Comparison of ENCODE assay signal across 8 mouse cellular contexts in genomic region chr2:32654743-32655393, GRCm38 (mm10). TPM values are rescaled to one million over a fixed set of nuclear protein-coding genes. Genes with fewer than 3 reads are reported as not detected.
DNase-seq lines count a peak whose midpoint lies in the region; ATAC-seq and TF ChIP-seq lines count a peak whose summit lies in the region.

No protein-coding gene starts in this region.

- H3K4me1 ChIP-seq in embryonic facial prominence, embryonic 13.5 days: peaks cover 27% of the 10 kb centered on the region
- H3K4me1 ChIP-seq in kidney, postnatal 0 days (replicated peaks; ENCODE audit: insufficient read depth, low read length): peaks cover 30% of the 10 kb centered on the region

- no peak for TF ChIP-seq CTCF in kidney, postnatal 0 days (IDR thresholded peaks at IDR 0.05; ENCODE audit: low read depth)

- no peak for ATAC-seq in embryonic facial prominence, embryonic 13.5 days (ENCODE audit: insufficient number of reproducible peaks, insufficient read depth, low FRiP score, low TSS enrichment, low read depth)
- ATAC-seq in kidney, postnatal 0 days (replicated peaks; ENCODE audit: low FRiP score, low read depth): no peak

- H3K36me3 ChIP-seq in embryonic facial prominence, embryonic 13.5 days: peaks cover 4% of the 10 kb centered on the region; the same call in 1 of the 2 replicates
- H3K36me3 ChIP-seq in kidney, postnatal 0 days (ENCODE audit: insufficient read depth, low read length): no peaks in the 10 kb centered on the region

- peak; percentile 48 to 65 for DNase-seq in adrenal gland, adult (ENCODE audit: inconsistent age in 2 of 2, low spot score in 1 of 2)
- no peak for DNase-seq in adrenal gland, postnatal 25 days
- DNase-seq in kidney, postnatal 0 days (ENCODE audit: low spot score): no peak
- DNase-seq in lung, postnatal 10 days: peak; percentile 62
- no peak for DNase-seq in layer of hippocampus, adult 11-12 months (ENCODE audit: low spot score)
- DNase-seq in thymus, postnatal 4 days: no peak
- DNase-seq in gastrocnemius, postnatal 4 days (ENCODE audit: low spot score in 2 of 2): no peak

- H3K27me3 ChIP-seq in embryonic facial prominence, embryonic 13.5 days: no peaks in the 10 kb centered on the region
- no peaks in the 10 kb centered on the region for H3K27me3 ChIP-seq in kidney, postnatal 0 days (ENCODE audit: insufficient read depth, low read length)

- WGBS in embryonic facial prominence, embryonic 13.5 days: 56% methylated on average over 14 of the region's 14 CpGs
- 44% methylated on average over 14 of the region's 14 CpGs for WGBS in kidney, postnatal 0 days

- H3K27ac ChIP-seq in embryonic facial prominence, embryonic 13.5 days: peak overlapping the region; percentile 70
- H3K27ac ChIP-seq in kidney, postnatal 0 days: peak overlapping the region; percentile 91

- H3K9me3 ChIP-seq in embryonic facial prominence, embryonic 13.5 days: no peaks in the 10 kb centered on the region
- H3K9me3 ChIP-seq in kidney, postnatal 0 days (replicated peaks; ENCODE audit: low read length): no peaks in the 10 kb centered on the region

- no peak overlapping the region for H3K4me3 ChIP-seq in embryonic facial prominence, embryonic 13.5 days
- no peak overlapping the region for H3K4me3 ChIP-seq in kidney, postnatal 0 days (replicated peaks; ENCODE audit: low read depth, low read length)

- H3K4me2 ChIP-seq in embryonic facial prominence, embryonic 13.5 days: no peak overlapping the region
- peak overlapping the region; percentile 18; the same call in 1 of the 2 replicates for H3K4me2 ChIP-seq in kidney, postnatal 0 days (ENCODE audit: low read length)

- no peak overlapping the region for H3K9ac ChIP-seq in embryonic facial prominence, embryonic 13.5 days
- H3K9ac ChIP-seq in kidney, postnatal 0 days (ENCODE audit: low read depth, low read length): peak overlapping the region; percentile 40; the same call in 1 of the 2 replicates

RNA-seq across cellular contexts. Expression of gene Eng, which starts 8.5 kb away (rescaled TPM):
- 105 and 106 TPM in 2 replicates for total RNA-seq in adrenal gland, postnatal 25 days (2021)
- 49.1 and 50.2 TPM in 2 replicates for polyA plus RNA-seq in embryonic facial prominence, embryonic 13.5 days (2015; fragmentation: Nextera tagmentation; extraction: Ambion mirVana)
- 71.6 and 76.3 TPM in 2 replicates for polyA plus RNA-seq in kidney, postnatal 0 days (2015; fragmentation: Nextera tagmentation; extraction: Ambion mirVana)
- 10 to 100 TPM; 55.3 to 60.1 TPM for total RNA-seq in gastrocnemius, postnatal 4 days (2021)

RNA-seq across cellular contexts. Expression of gene Ak1, which starts 33.3 kb away (rescaled TPM):
- total RNA-seq in adrenal gland, postnatal 25 days (2021): 43.4 and 61.9 TPM in 2 replicates
- 20.7 and 27.3 TPM in 2 replicates for polyA plus RNA-seq in embryonic facial prominence, embryonic 13.5 days (2015; fragmentation: Nextera tagmentation; extraction: Ambion mirVana)
- 38.7 and 41.6 TPM in 2 replicates for polyA plus RNA-seq in kidney, postnatal 0 days (2015; fragmentation: Nextera tagmentation; extraction: Ambion mirVana)
- 100 to 1,000 TPM; 892 to 897 TPM for total RNA-seq in gastrocnemius, postnatal 4 days (2021)

RNA-seq across cellular contexts. Expression of gene Fpgs, which starts 49.1 kb away (rescaled TPM):
- total RNA-seq in adrenal gland, postnatal 25 days (2021): 12.5 and 15.4 TPM in 2 replicates
- polyA plus RNA-seq in embryonic facial prominence, embryonic 13.5 days (2015; fragmentation: Nextera tagmentation; extraction: Ambion mirVana): 29.7 and 34.1 TPM in 2 replicates
- polyA plus RNA-seq in kidney, postnatal 0 days (2015; fragmentation: Nextera tagmentation; extraction: Ambion mirVana): 36.1 and 36.2 TPM in 2 replicates
- total RNA-seq in gastrocnemius, postnatal 4 days (2021): 10 to 100 TPM; 18.7 to 22.4 TPM

RNA-seq across cellular contexts. Expression of gene St6galnac6, which starts 55.4 kb away (rescaled TPM):
- total RNA-seq in adrenal gland, postnatal 25 days (2021): 48.4 and 56.0 TPM in 2 replicates
- polyA plus RNA-seq in embryonic facial prominence, embryonic 13.5 days (2015; fragmentation: Nextera tagmentation; extraction: Ambion mirVana): 29.9 and 35.1 TPM in 2 replicates
- polyA plus RNA-seq in kidney, postnatal 0 days (2015; fragmentation: Nextera tagmentation; extraction: Ambion mirVana): 13.7 and 15.3 TPM in 2 replicates
- 10 to 100 TPM; 57.4 to 63.6 TPM for total RNA-seq in gastrocnemius, postnatal 4 days (2021)

RNA-seq across cellular contexts. Expression of gene Cdk9, which starts 58.0 kb away (rescaled TPM):
- total RNA-seq in adrenal gland, postnatal 25 days (2021): 83.6 and 96.8 TPM in 2 replicates
- 102 and 114 TPM in 2 replicates for polyA plus RNA-seq in embryonic facial prominence, embryonic 13.5 days (2015; fragmentation: Nextera tagmentation; extraction: Ambion mirVana)
- 87.4 and 90.6 TPM in 2 replicates for polyA plus RNA-seq in kidney, postnatal 0 days (2015; fragmentation: Nextera tagmentation; extraction: Ambion mirVana)
- total RNA-seq in gastrocnemius, postnatal 4 days (2021): 10 to 100 TPM; 49.3 to 55.2 TPM

Comparison
In these comparisons a context has a peak if more than half of its experiments do, and no peak if none do; other contexts are left out.
1. DNase-seq: peak in adrenal gland, adult (2 of 2) and lung, postnatal 10 days (single experiment); none in adrenal gland, postnatal 25 days (single experiment), kidney, postnatal 0 days (single experiment), layer of hippocampus, adult 11-12 months (single experiment), thymus, postnatal 4 days (single experiment) and gastrocnemius, postnatal 4 days (0 of 2).
2. RNA of gene Ak1, which starts 33.3 kb away (total RNA-seq): 892 to 897 TPM in gastrocnemius, postnatal 4 days; 43.4 to 61.9 TPM in adrenal gland, postnatal 25 days; every median in the first group is over 10 times any median in the second.